Mouse (Mus musculus) intestine, embryonic 14.5 days (tissue): ENCODE data around the gene Mast1. TPM values are rescaled to one million over a fixed set of nuclear protein-coding genes. Genes with fewer than 3 reads are reported as not detected.
A peak's percentile ranks its signal among the peaks of the same experiment; 100 is the strongest.

Source experiments
- ATAC-seq: fragments of 200-750 bp; cut with Nextera tagmentation; replicated peaks from 2 replicates; pipeline ENCODE4 v1.8.0; 2017; ENCODE audit warnings: low read depth, moderate number of reproducible peaks, moderate TSS enrichment, moderate library complexity; ENCODE audit not compliant: low FRiP score, low TSS enrichment
- DNase-seq: peaks from one replicate; pipeline ENCODE4 v3.0.0-alpha.2; 2018; ENCODE audit warnings: low spot score
- H3K27ac ChIP-seq: fragments of 300-500 bp; sonication (generic); 2 replicates; pipeline ENCODE4 v1.5.1; 2014; ENCODE audit warnings: low read depth, mild to moderate bottlenecking, control low read depth
- H3K27me3 ChIP-seq: fragments of 300-500 bp; sonication (generic); replicated peaks from 2 replicates; pipeline ENCODE4 v1.6.1; 2014; ENCODE audit warnings: low read length, control low read depth; ENCODE audit not compliant: control insufficient read depth, insufficient read depth
- H3K36me3 ChIP-seq: fragments of 300-500 bp; sonication (generic); 2 replicates; pipeline ENCODE4 v1.6.1; 2014; ENCODE audit warnings: low read length, control low read depth; ENCODE audit not compliant: control insufficient read depth, insufficient read depth
- H3K4me1 ChIP-seq: fragments of 300-500 bp; sonication (generic); replicated peaks from 2 replicates; pipeline ENCODE4 v1.6.1; 2014; ENCODE audit warnings: low read length, control low read depth, mixed read lengths; ENCODE audit not compliant: control insufficient read depth, insufficient read depth
- H3K4me2 ChIP-seq: fragments of 300-500 bp; sonication (generic); 2 replicates; pipeline ENCODE4 v1.6.1; 2014; ENCODE audit warnings: low read length
- H3K4me3 ChIP-seq: fragments of 300-500 bp; sonication (generic); 2 replicates; pipeline ENCODE4 v1.5.1; 2014; ENCODE audit warnings: low read depth, low read length, control low read depth, mixed read lengths
- H3K9ac ChIP-seq: fragments of 300-500 bp; sonication (generic); 2 replicates; pipeline ENCODE4 v1.6.1; 2014; ENCODE audit warnings: mild to moderate bottlenecking, low read length
- H3K9me3 ChIP-seq: fragments of 300-500 bp; sonication (generic); 2 replicates; pipeline ENCODE4 v1.6.1; 2016; ENCODE audit warnings: low read length, control low read depth; ENCODE audit not compliant: control insufficient read depth
- WGBS: fragments of 180-500 bp; shearing (Covaris S2); extraction: QIAGEN DNeasy Blood & Tissue Kit; methylation state at CpG from one replicate; pipeline ENCODE4 v1.1.7; 2014; 5-methylcytosine and 5-hydroxymethylcytosine counted together
- polyA plus RNA-seq: library from polyadenylated mRNA; unstranded; fragments of >200 nt; fragmentation: Nextera tagmentation; extraction: Ambion mirVana; gene quantifications from 2 replicates; pipeline ENCODE4 v1.2.1, GENCODE M21; 2014

The Mast1 gene
- polyA plus RNA-seq, 1 experiment from 2014 or later, result 2.6 TPM

GRCm38 (mm10) chr8:84974543-84975142, 37.5 kb upstream of the Mast1 start:
- peaks cover 47% of the 10 kb centered on the region for H3K4me1 ChIP-seq

DNA sequence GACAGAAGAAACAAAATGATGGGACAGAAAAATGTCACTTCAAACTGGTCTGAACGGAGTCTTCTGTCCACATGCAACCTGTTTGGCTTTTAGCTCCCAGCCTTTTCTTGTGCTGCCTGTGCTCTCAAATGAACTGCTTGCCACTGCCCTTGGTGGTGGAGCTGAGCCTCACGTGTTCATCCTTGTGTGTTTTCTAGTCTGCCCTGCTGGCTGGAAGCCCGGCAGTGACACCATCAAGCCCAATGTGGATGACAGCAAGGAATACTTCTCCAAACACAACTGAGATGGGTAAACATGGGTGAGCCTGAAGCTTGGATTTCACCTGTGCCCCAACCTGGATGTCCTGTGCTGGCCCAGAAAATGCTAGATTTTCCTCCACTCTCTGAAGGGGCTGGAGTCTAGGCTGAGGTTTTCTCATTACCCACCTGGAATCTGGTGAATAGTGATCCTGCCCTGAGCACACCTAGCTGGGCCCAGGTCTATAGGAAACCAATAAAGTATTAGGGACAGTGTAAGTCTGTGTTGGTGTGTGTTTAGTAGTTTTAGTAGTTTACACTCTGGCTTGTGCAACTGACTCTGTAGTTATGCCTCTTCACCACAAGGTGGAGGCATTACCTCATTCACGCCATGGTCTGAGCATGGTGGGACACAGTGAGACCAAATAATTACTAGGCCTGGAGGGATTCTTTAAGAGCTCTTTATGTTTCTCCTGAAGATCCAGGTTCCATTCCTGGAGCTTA, 36.8 kb upstream of the Mast1 start:
- Histone ChIP-seq H3K9ac (no peak overlapping the region), H3K36me3 (peaks cover 47% of the 10 kb centered on the region), H3K4me3 (no peak overlapping the region), H3K4me1 (peaks cover 41% of the 10 kb centered on the region), H3K4me2 (no peak overlapping the region), H3K27me3 (peaks cover 8% of the 10 kb centered on the region), H3K9me3 (no peaks in the 10 kb centered on the region), H3K27ac (no peak overlapping the region)
- DNase-seq, result no peak
- 72% methylated on average over 4 of the region's 4 CpGs for WGBS
- ATAC-seq, result no peak

More at GRCm38 (mm10) chr8:84974543-84975142, 37.5 kb upstream of the Mast1 start:
- no peak overlapping the region; the same call in 1 of the 2 replicates for H3K27ac ChIP-seq
- DNase-seq, result no peak
- H3K9ac ChIP-seq, result no peak overlapping the region
- no peak overlapping the region for H3K4me2 ChIP-seq
- H3K4me3 ChIP-seq, result no peak overlapping the region
- ATAC-seq, result no peak
- H3K36me3 ChIP-seq, result peaks cover 47% of the 10 kb centered on the region
- H3K9me3 ChIP-seq, result no peaks in the 10 kb centered on the region
- WGBS, result 81% methylated on average over 8 of the region's 8 CpGs
- H3K27me3 ChIP-seq, result peaks cover 8% of the 10 kb centered on the region

GRCm38 (mm10) chr8:84973079-84973478, 35.9 kb upstream of the Mast1 start:
- DNase-seq (no peak), ATAC-seq (no peak)
- WGBS, result 80% methylated on average over 1 of the region's 1 CpGs
- peaks cover 47% of the 10 kb centered on the region for H3K36me3 ChIP-seq
- no peak overlapping the region for H3K27ac ChIP-seq
- no peak overlapping the region for H3K9ac ChIP-seq
- peaks cover 42% of the 10 kb centered on the region for H3K4me1 ChIP-seq
- H3K4me3 ChIP-seq, result no peak overlapping the region
- peaks cover 8% of the 10 kb centered on the region for H3K27me3 ChIP-seq
- H3K4me2 ChIP-seq, result no peak overlapping the region
- H3K9me3 ChIP-seq, result no peaks in the 10 kb centered on the region

DNA sequence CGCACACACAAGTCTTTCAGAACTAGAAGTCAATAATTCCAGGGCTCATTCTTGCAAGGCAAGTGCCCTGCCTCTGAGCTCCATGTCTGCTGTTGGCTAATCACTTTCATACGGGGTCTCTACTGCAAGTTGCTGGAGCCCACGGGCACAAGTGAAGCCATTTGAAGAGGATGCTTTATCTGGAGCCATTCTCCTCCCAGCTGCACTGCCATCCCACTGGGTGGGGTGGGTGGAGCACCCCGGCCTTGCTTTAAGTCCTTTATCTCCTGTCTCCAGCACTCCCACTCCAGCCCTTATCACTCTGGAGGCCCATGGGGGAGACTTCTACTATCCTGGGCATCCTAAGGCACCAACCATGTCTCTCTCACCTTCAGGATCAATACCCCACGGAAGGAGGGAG, 33.8 kb upstream of the Mast1 start:
- Histone ChIP-seq H3K27ac (no peak overlapping the region), H3K36me3 (peaks cover 47% of the 10 kb centered on the region), H3K4me1 (peaks cover 29% of the 10 kb centered on the region), H3K9me3 (no peaks in the 10 kb centered on the region), H3K27me3 (no peaks in the 10 kb centered on the region), H3K4me2 (peak overlapping the region; percentile 87), H3K4me3 (peak overlapping the region; percentile 68), H3K9ac (peak overlapping the region; percentile 87)
- 60% methylated on average over 5 of the region's 5 CpGs for WGBS
- DNase-seq, result no peak
- ATAC-seq, result no peak

- Histone ChIP-seq H3K27ac (peak overlapping the region; percentile 81; the same call in 1 of the 2 replicates), H3K9ac (peak overlapping the region; percentile 87), H3K4me2 (peak overlapping the region; percentile 87), H3K4me1 (peaks cover 26% of the 10 kb centered on the region), H3K4me3 (peak overlapping the region; percentile 68), H3K27me3 (no peaks in the 10 kb centered on the region), H3K36me3 (peaks cover 46% of the 10 kb centered on the region), H3K9me3 (no peaks in the 10 kb centered on the region)
- 7% methylated on average over 21 of the region's 21 CpGs for WGBS
- no peak for DNase-seq
- ATAC-seq, result no peak
Observed at GRCm38 (mm10) chr8:84970135-84970790, 33.1 kb upstream of the Mast1 start.

DNA sequence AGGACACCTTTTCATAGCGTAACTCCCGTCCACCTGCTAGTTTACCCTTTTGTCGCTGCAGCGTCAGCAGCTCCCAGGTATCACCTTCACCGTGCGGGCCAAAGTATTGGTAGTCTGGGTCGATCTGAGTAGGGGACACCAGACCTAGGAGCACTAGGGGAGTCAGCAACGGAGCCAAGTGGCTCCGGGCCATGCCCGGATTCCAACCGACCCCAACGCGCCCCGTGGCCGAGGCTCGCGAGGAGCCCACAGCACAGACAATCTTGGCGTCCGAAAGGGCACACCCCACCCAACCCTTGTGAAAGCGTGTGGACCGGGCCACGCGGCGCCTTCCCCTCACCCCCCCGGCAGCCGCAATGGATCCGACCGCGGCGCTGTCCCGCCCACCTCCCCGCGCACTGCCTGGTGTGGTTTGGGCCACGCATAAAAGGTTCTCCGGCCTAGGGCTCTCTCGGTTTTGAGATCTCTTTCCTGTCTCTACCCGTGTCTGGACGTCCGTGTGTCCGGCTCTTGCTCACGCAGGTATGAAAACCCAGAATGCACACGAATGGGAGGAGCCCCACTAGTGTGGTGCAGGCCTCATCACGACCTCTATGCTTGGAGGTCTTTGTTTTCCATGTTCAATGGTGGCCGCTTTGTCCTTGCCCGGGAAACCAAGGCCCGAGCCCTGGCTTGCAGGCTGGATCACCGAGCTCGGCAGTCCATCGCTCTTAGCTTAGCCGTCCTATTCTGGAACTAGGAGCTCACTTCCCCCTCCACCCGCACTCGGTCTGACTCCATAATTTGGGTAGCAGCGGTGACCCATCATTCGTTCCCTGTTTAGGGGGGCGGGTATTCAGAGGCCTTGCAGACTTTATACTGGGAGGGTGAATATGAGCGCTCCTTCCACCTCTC, 32.3 kb upstream of the Mast1 start, which contains the start of the genes Gm49661, Prdx2 and Rnaseh2a:
Gene Gm49661 (minus strand): TSS at position 193 of the 894 bp plus-strand sequence.
Gene Prdx2 (plus strand): TSS at position 347 of the 894 bp plus-strand sequence.
Gene Rnaseh2a (minus strand): TSS at position 527 of the 894 bp plus-strand sequence.
- H3K4me1 ChIP-seq, result peaks cover 26% of the 10 kb centered on the region
- H3K27me3 ChIP-seq, result no peaks in the 10 kb centered on the region
- peak within 1 kb of the TSS; percentile 87 for H3K9ac ChIP-seq
- ATAC-seq (peak; percentile 80), DNase-seq (peak; percentile 93)
- H3K9me3 ChIP-seq, result no peaks in the 10 kb centered on the region
- WGBS, result under 1% methylated on average over 56 of the region's 56 CpGs
- H3K4me2 ChIP-seq, result peak within 1 kb of the TSS; percentile 87
- H3K36me3 ChIP-seq, result peaks cover 39% of the 10 kb centered on the region
- H3K4me3 ChIP-seq, result peak within 1 kb of the TSS; percentile 68
- H3K27ac ChIP-seq, result peak within 1 kb of the TSS; percentile 81

DNA sequence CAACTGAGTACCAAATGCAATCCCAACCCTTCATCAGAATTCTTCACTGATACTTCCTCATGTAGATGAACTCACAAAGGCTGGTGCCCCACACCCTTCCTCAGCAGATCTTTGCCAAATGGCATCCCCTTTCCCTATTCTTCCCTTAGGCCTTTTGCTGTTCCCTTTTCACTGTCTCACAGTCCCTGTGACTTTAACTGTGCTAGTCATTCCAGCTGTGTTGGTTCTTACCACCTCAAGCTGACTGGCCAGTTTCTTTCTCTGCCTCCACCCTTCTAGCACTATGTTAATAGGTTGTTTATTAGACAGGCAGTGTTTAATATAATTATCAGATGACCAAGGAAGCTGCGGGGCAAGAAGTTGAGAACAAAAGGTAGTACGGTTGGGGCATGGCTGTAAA, 31.5 kb upstream of the Mast1 start:
- H3K27me3 ChIP-seq, result no peaks in the 10 kb centered on the region
- peak overlapping the region; percentile 87 for H3K4me2 ChIP-seq
- H3K9ac ChIP-seq, result peak overlapping the region; percentile 87
- WGBS, result 6% methylated on average over 2 of the region's 2 CpGs
- H3K4me3 ChIP-seq, result peak overlapping the region; percentile 68
- H3K4me1 ChIP-seq, result peaks cover 22% of the 10 kb centered on the region
- no peaks in the 10 kb centered on the region for H3K9me3 ChIP-seq
- DNase-seq (no peak), ATAC-seq (no peak)
- peak overlapping the region; percentile 81 for H3K27ac ChIP-seq
- H3K36me3 ChIP-seq, result peaks cover 31% of the 10 kb centered on the region
